Mouse (Mus musculus) kidney, adult 2 months (tissue): Measurements from ENCODE around the gene Rbfox3. TPM values are rescaled to one million over a fixed set of nuclear protein-coding genes. Genes with fewer than 3 reads are reported as not detected.

Source experiments
- DNase-seq: peaks from one replicate; pipeline ENCODE4 v3.0.0; 2021
- H3K27ac ChIP-seq: fragments of 200-500 bp; 2 replicates; pipeline ENCODE4 v1.5.1; 2012; ENCODE audit warnings: low read depth, low read length, control low read depth, inconsistent platforms; ENCODE audit not compliant: insufficient read depth
- H3K27me3 ChIP-seq: fragments of 200-500 bp; replicated peaks from 2 replicates; pipeline ENCODE4 v1.6.1; 2012; ENCODE audit warnings: mild to moderate bottlenecking, moderate library complexity, low read length, inconsistent platforms; ENCODE audit not compliant: control insufficient read depth, insufficient read depth
- H3K36me3 ChIP-seq: fragments of 200-500 bp; 2 replicates; pipeline ENCODE4 v1.6.1; 2012; ENCODE audit warnings: mild to moderate bottlenecking, moderate library complexity, low read length, inconsistent platforms; ENCODE audit not compliant: control insufficient read depth, insufficient read depth
- H3K4me1 ChIP-seq: fragments of 200-500 bp; 2 replicates; pipeline ENCODE4 v1.6.1; 2011; ENCODE audit warnings: low read length; ENCODE audit not compliant: control insufficient read depth, insufficient read depth
- H3K4me3 ChIP-seq: fragments of 200-500 bp; 2 replicates; pipeline ENCODE4 v1.5.1; 2011; ENCODE audit warnings: mild to moderate bottlenecking, low read depth, low read length, control low read depth; ENCODE audit not compliant: insufficient read depth
- CTCF ChIP-seq: fragments of 200-500 bp; conservative IDR thresholded peaks from 2 replicates; pipeline ENCODE4 v1.5.1; 2011; ENCODE audit warnings: low read depth, mild to moderate bottlenecking, control low read depth, low read length, moderate library complexity, mixed read lengths; ENCODE audit not compliant: insufficient read depth, insufficient read length
- POLR2A ChIP-seq: fragments of 200-500 bp; IDR thresholded peaks from one replicate; pipeline ENCODE4 v1.6.1; 2011; ENCODE audit warnings: low read depth, low read length, control low read depth
- WGBS: fragments of 180-500 bp; shearing (Covaris S2); methylation state at CpG from one replicate; pipeline ENCODE4 v1.1.7; 2018; 5-methylcytosine and 5-hydroxymethylcytosine counted together
- polyA plus RNA-seq: library from polyadenylated mRNA; depleted of rRNA; stranded (reverse); fragments of >200 nt; gene quantifications from 2 replicates; pipeline ENCODE4 v1.2.3, GENCODE M21; 2012

Rbfox3 gene
- polyA plus RNA-seq, 1 experiment = 0.27 TPM

- no peak for TF ChIP-seq CTCF
- TF ChIP-seq POLR2A = no peak
- 33% methylated on average over 12 of the region's 12 CpGs for WGBS
- DNase-seq = no peak
- no peaks in the 10 kb centered on the region for H3K27me3 ChIP-seq
- H3K27ac ChIP-seq = no peak overlapping the region
- H3K4me3 ChIP-seq = no peak overlapping the region
- no peaks in the 10 kb centered on the region for H3K4me1 ChIP-seq
- H3K36me3 ChIP-seq = no peaks in the 10 kb centered on the region
Observed at GRCm38 (mm10) chr11:118470234-118470966, 441.0 kb downstream of the Rbfox3 start.

GRCm38 (mm10) chr11:118469509-118470160, 441.8 kb downstream of the Rbfox3 start:
- Histone ChIP-seq H3K4me1 (no peaks in the 10 kb centered on the region), H3K4me3 (no peak overlapping the region), H3K36me3 (no peaks in the 10 kb centered on the region), H3K27ac (no peak overlapping the region), H3K27me3 (no peaks in the 10 kb centered on the region)
- WGBS = 77% methylated on average over 10 of the region's 10 CpGs
- no peak for DNase-seq
- TF ChIP-seq CTCF = no peak
- no peak for TF ChIP-seq POLR2A

- 63% methylated on average over 11 of the region's 11 CpGs for WGBS
- H3K4me3 ChIP-seq = no peak overlapping the region
- H3K36me3 ChIP-seq = no peaks in the 10 kb centered on the region
- H3K27me3 ChIP-seq = no peaks in the 10 kb centered on the region
- no peak overlapping the region for H3K27ac ChIP-seq
- H3K4me1 ChIP-seq = no peaks in the 10 kb centered on the region
- TF ChIP-seq CTCF (no peak), POLR2A (no peak)
- DNase-seq = no peak
Observed at GRCm38 (mm10) chr11:118467441-118468035, 443.9 kb downstream of the Rbfox3 start.

- Histone ChIP-seq H3K4me1 (peaks cover 5% of the 10 kb centered on the region; the same call in 1 of the 2 replicates), H3K27ac (no peak overlapping the region), H3K27me3 (no peaks in the 10 kb centered on the region), H3K4me3 (no peak overlapping the region), H3K36me3 (no peaks in the 10 kb centered on the region)
- DNase-seq = no peak
- TF ChIP-seq POLR2A (no peak), CTCF (peak; percentile 60)
- WGBS = 79% methylated on average over 6 of the region's 6 CpGs
Observed at GRCm38 (mm10) chr11:118460280-118460679, 451.1 kb downstream of the Rbfox3 start.

- no peak overlapping the region for H3K27ac ChIP-seq
- H3K36me3 ChIP-seq = no peaks in the 10 kb centered on the region
- TF ChIP-seq POLR2A (no peak), CTCF (no peak)
- DNase-seq = no peak
- no peaks in the 10 kb centered on the region for H3K27me3 ChIP-seq
- H3K4me1 ChIP-seq = peaks cover 5% of the 10 kb centered on the region; the same call in 1 of the 2 replicates
- no peak overlapping the region for H3K4me3 ChIP-seq
- 77% methylated on average over 4 of the region's 4 CpGs for WGBS
Observed at GRCm38 (mm10) chr11:118459536-118459935, 451.9 kb downstream of the Rbfox3 start.

- H3K4me1 ChIP-seq = peaks cover 5% of the 10 kb centered on the region; the same call in 1 of the 2 replicates
- H3K27ac ChIP-seq = 0 out of 2 replicates have a peak overlapping the region, but pooled peaks have one; percentile 2
- no peak overlapping the region for H3K4me3 ChIP-seq
- TF ChIP-seq CTCF (no peak), POLR2A (no peak)
- peak; percentile 79 for DNase-seq
- no peaks in the 10 kb centered on the region for H3K27me3 ChIP-seq
- no peaks in the 10 kb centered on the region for H3K36me3 ChIP-seq
- 10% methylated on average over 8 of the region's 8 CpGs for WGBS
Observed at GRCm38 (mm10) chr11:118459051-118459450, 452.3 kb downstream of the Rbfox3 start.

- 86% methylated on average over 11 of the region's 11 CpGs for WGBS
- peak; percentile 17 for DNase-seq
- Histone ChIP-seq H3K4me1 (peaks cover 5% of the 10 kb centered on the region; the same call in 1 of the 2 replicates), H3K4me3 (no peak overlapping the region), H3K27me3 (no peaks in the 10 kb centered on the region), H3K36me3 (no peaks in the 10 kb centered on the region), H3K27ac (no peak overlapping the region)
- TF ChIP-seq POLR2A (no peak), CTCF (no peak)
Observed at GRCm38 (mm10) chr11:118456937-118457336, 454.5 kb downstream of the Rbfox3 start.
